Mouse (Mus musculus): ENCODE measurements around the gene Otud1.

Otud1 gene

DNA sequence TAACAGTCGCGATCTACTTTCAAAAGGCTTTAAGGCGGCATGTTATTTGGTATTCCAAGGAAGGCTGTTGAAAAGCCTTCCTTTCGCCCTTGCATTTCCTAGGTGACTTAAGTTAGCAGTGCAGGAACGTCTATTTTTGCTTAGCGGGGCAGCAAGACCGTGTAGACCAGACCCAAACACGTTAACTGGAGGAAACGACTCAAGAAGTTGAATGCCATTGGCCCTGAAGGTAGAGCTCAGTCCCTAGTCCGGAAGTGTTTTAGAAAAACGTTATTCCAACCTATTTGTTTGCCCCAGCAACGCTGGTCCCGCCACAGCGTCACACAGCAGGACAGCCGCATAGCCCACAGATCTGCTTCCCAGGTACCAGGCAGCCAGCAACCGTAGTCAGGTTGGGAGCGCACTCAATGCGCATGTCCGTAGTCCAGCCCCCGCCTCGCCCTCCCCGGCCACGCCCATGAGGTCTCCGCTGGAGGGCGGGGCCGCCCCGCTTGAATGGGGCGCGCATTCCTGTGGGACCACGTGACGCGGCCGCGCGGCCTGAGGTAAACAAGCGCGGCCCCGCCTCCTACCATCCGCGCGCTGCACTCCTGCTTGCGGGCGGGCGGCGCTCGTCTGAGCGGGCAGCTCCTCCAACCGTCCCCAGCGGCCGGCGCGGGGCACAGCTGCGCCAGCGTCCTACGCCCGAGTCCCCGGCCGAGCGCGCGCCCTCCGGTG lies at the start of gene Otud1:
Otud1 (plus strand) TSS at position 595 of the 717 bp plus-strand sequence.
- peak; percentile 99 for DNase-seq (ENCODE audit: inconsistent ontology term)

DNA sequence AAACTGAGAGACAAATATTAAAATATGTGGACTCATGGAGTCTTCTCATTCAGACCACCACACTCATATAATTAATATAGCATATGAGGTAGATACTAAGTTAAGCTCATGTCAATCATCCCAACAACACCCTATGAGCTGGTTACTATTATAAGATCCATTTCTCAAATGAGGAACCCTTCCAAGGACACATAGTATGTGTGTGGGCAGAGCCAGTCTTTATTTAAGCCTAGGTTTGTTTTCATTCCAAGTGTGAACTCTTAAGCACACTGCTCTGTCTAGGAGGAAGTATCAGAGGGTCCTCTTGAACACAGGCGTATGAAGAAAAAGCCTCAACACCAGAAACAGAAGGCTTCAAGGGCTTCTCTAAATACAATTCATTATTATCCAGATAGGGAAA lies 49.7 kb upstream of the Otud1 start:
- DNase-seq (ENCODE audit: inconsistent ontology term): no peak

DNA sequence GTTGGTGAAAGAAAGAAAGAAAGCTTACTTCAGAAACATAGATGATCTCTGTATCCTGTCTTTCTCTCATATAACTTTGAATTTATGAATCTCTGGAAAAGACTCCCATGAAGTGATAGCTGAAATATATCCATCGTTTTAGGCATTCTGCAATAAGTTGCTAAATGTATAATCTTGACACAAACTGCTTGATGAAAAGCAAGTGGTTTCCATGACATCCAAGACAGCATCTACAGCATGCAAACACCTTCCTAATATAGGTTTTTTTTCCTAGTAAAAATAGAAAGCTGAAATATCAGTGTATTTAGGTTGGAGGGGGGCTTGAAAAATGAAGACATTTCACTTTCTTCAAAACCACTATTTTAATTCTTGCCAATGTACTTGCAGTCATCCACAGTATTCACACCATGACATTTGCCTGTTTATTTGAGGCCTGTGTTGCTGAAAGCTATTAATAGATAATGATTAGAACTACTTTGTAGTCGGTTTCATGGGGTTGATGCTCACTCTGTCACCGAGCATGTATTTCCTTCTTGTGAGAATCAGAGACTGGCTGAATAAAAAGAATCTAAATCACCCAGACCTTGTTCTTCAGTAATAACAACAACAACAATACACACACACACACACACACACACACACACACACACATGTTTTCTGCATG lies 49.0 kb upstream of the Otud1 start:
- no peak for DNase-seq (ENCODE audit: inconsistent ontology term)

GRCm38 (mm10) chr2:19622041-19622440 lies 35.5 kb upstream of the Otud1 start:
- no peak for DNase-seq (ENCODE audit: inconsistent ontology term)

DNA sequence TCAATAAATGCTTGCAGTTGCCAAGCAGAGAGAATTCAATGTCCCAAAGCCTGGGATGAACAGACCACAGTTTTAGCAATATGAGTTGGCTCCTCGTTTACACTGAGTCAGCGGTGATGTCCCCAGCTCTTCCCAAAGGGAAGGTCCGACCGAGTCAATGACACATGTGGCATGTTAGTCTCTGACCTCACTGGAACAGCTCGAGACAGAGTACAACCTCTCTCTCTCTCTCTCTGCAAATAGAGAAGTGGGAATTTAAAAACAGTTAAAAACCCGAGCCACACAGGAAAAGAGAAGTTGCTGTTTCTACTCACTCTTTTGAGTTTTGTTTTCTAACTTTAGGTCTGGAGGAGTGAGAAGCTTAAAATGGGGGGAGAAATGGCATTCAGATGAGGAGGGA lies 30.5 kb upstream of the Otud1 start:
- DNase-seq (ENCODE audit: inconsistent ontology term): no peak

DNA sequence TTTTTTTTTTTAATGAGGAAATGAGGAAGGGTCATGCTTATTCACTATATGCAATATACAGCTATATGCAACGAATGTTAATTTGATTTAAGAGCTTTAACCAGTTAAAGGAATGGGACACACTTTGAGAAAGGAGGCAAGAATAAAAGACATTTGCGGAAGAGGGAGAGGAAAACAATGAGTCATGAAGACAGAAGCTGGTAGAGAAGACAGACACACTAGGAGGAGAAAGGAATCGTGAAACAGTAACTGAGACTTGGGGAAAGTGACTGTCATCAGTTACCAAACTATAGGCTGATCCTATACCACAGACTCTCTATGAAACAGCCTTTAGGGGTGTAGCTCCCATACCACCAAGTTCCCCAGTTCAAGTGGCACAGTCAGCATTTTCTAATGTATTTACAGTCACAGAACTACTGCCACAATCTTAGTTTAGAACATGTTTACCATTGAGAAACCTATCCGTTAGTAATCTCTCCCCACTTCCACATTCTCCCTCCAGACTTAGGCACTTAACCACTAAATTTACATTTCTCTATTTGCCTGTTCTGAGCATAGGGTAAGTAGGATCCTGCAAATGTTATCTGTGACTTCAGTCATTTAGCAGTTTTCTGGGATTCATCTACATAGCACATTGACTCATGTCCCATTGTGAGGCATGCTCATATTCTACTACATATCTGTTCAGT lies 29.5 kb upstream of the Otud1 start:
- no peak for DNase-seq (ENCODE audit: inconsistent ontology term)

- DNase-seq (ENCODE audit: inconsistent ontology term): no peak
Observed at GRCm38 (mm10) chr2:19630544-19630943, 27.0 kb upstream of the Otud1 start.

DNA sequence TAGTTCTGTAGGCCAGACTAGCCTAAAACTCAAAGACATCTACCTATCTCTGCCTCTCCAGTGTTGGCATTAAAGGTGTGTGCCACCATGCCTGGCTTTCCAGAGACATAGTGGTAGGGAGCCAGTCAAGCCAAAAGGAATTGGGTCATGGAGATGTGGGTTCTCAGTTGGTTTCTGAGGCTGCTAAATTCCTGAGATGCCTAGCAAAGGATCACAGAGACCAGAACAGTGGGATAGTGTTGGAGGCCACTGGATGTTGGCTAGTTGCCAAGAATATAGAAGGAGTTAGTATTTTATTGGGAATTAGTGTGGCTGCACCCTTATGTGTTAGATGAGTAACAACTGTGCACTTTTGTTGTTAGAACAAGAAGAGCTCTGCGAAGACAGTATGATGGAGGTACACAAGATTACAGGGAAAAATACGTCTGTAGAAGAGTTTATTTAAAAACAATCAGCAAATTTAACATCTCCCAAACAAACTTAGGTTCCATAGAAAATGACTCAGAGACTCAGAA lies 24.1 kb upstream of the Otud1 start:
- DNase-seq (ENCODE audit: inconsistent ontology term): peak; percentile 91

DNA sequence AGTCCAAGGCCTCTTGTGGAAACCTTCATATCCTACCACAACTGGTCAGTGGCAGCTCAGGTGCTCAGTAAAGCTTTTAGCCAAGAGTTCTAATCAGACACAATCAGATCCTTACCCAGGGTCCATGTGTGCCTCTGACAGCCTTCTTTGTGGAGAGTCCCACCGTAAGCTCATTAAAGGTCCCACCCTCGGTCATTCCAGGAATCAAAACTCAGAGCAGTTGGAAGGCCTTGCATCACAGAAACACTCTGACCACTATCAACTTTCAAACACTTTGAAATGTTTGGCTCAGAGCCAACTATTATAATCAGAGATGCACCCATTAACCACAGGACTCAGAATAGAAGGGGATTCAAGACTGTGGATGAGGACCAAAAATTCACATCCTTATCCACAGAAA lies 12.4 kb upstream of the Otud1 start:
- peak; percentile 56 for DNase-seq (ENCODE audit: inconsistent ontology term)

- DNase-seq (ENCODE audit: inconsistent ontology term): no peak
Observed at GRCm38 (mm10) chr2:19646144-19646543, 11.4 kb upstream of the Otud1 start.

GRCm38 (mm10) chr2:19646910-19647309 lies 10.6 kb upstream of the Otud1 start:
- DNase-seq (ENCODE audit: inconsistent ontology term): peak; percentile 95

DNA sequence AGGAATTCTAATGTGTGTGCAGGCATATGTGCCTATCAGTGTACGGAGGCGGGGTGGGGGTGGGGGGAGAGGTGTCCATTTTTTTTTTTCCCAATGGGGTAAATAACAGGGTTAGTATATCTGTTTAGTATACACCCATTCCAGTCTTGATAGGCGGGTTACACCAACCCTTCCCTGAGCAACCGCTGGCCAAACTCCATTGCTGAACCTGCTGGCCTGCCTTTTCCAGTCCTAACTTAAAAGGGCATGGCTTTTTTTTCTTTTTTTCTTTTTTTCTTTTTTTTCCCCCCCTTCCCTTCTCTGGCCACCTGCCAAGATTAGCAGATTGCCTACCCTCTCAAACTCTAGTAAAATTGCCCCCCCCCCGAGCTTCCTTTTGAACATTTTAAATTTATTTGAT lies 1.1 kb upstream of the Otud1 start:
- DNase-seq (ENCODE audit: inconsistent ontology term): no peak

DNA sequence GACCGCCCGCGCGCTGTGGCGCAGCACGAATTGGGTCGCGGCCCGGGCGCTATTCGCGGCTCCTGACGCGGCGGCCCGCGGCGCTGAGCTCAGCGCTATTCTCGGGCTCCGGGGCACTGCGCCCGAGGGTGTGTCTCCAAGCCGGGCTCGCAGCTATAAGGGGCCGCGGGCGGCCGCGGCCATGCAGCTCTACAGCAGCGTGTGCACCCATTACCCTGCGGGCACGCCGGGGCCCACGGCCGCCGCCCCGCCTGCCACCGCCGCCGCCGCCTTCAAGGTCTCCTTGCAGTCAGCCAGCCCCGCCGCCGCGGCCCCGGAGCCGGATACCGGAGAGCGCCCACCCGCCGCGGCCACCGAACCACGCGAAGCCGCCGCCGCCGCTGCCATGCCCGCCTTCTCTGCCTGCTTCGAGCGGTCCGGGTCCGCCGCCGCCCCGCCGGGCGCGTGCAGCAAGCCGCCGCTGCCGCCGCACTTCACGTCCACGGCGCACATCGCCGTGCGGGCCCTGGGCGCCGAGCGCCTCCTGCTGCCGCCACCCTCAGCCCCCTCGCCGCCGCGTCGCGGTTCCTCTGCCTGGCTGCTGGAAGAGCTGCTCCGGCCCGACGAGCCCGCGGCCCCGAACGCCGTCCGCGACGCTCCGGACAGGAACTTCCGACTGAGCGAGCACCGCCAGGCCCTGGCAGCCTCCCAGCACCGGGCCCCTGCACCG lies 483 bp downstream of the Otud1 start:
- peak; percentile 81 for DNase-seq (ENCODE audit: inconsistent ontology term)

GRCm38 (mm10) chr2:19658661-19659384 lies 1.3 kb downstream of the Otud1 start:
- DNase-seq (ENCODE audit: inconsistent ontology term): peak; percentile 50

GRCm38 (mm10) chr2:19660875-19661274 lies 3.3 kb downstream of the Otud1 start:
- DNase-seq (ENCODE audit: inconsistent ontology term): no peak

GRCm38 (mm10) chr2:19663146-19663848 lies 5.7 kb downstream of the Otud1 start:
- DNase-seq (ENCODE audit: inconsistent ontology term): peak; percentile 48

- peak; percentile 89 for DNase-seq (ENCODE audit: inconsistent ontology term)
Observed at GRCm38 (mm10) chr2:19664147-19664546, 6.6 kb downstream of the Otud1 start.

DNA sequence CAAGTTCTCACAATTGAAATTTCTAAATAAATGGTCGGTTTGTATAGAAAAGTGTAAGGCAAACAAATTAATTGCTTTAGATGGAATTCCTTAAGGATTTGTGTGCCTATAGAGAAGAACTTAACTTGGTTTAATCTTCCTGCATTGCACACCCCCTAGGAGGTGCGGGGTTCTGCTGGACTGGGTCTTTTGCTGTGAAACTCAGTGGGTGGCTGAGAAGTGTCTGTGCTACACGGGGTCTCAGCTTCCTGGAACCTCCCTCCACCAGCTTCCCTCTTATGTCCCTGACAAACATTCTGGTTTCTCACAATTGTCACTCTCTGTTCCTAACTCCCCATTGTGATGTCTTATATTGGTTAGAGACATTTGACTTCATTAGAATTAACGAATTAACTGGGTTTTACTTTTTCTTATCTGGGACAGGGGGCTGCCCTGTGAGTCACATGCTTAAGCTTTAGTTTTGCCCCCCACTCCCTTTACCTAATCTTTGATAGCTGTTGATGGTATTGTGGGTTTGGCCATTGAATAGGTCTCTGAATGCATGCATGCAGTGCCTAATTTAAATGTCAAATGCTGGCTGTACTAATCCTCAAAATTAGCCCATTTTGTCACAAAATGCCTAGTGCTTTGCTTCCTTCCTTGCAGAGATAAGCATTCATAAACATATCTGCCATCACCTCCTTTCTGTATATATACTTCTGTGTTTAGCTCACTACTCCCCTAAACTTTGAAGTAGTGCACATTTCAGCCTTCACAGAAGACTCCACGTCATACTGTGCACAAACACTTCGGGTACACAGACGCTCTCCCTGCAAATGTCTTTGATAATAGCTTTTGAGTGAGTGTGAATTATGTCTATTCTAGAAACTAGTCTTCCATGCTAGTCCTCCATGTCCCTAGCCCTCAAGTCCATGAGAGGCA lies 7.3 kb downstream of the Otud1 start:
- DNase-seq (ENCODE audit: inconsistent ontology term): no peak

- DNase-seq (ENCODE audit: inconsistent ontology term): peak; percentile 86
Observed at GRCm38 (mm10) chr2:19665841-19666240, 8.3 kb downstream of the Otud1 start.
